Mouse (Mus musculus) thymus, postnatal 36 days (tissue): Measurements from ENCODE around the gene Rassf2.

Experiments used
- DNase-seq, 2 experiments: peaks; one replicate each; pipeline ENCODE4 v3.0.0; 2022; ENCODE audit warnings: mixed read lengths in 2 of 2

Gene Rassf2

GRCm38 (mm10) chr2:132029646-132030417 is at the start of gene Rassf2:
Rassf2 (minus strand) TSS chr2:132030258.
- DNase-seq = peak; percentile 88 to 93

- no peak for DNase-seq
These were observed 49.1 kb upstream of the Rassf2 start for GRCm38 (mm10) chr2:132079139-132079538.

GRCm38 (mm10) chr2:132073052-132073451 is 43.0 kb upstream of the Rassf2 start:
- no peak for DNase-seq

- DNase-seq = no peak
These were observed 40.1 kb upstream of the Rassf2 start for GRCm38 (mm10) chr2:132069985-132070735.

GRCm38 (mm10) chr2:132064185-132064831 is 34.2 kb upstream of the Rassf2 start:
- no peak for DNase-seq

- no peak for DNase-seq
These were observed 33.7 kb upstream of the Rassf2 start for GRCm38 (mm10) chr2:132063776-132064175.

- DNase-seq = no peak
These were observed 31.8 kb upstream of the Rassf2 start for GRCm38 (mm10) chr2:132061884-132062283.

GRCm38 (mm10) chr2:132059919-132060318 is 29.9 kb upstream of the Rassf2 start:
- DNase-seq = peak; percentile 26 to 28

- DNase-seq = no peak
These were observed 25.3 kb upstream of the Rassf2 start for GRCm38 (mm10) chr2:132055349-132055753.

GRCm38 (mm10) chr2:132053824-132054223 is 23.8 kb upstream of the Rassf2 start:
- no peak for DNase-seq

GRCm38 (mm10) chr2:132051798-132052197 is 21.7 kb upstream of the Rassf2 start:
- DNase-seq = no peak

GRCm38 (mm10) chr2:132049921-132050320 is 19.9 kb upstream of the Rassf2 start:
- no peak for DNase-seq

- DNase-seq = no peak
These were observed 19.4 kb upstream of the Rassf2 start for GRCm38 (mm10) chr2:132049491-132049890.

GRCm38 (mm10) chr2:132048143-132048772 is 18.2 kb upstream of the Rassf2 start:
- DNase-seq = no peak

GRCm38 (mm10) chr2:132047364-132047763 is 17.3 kb upstream of the Rassf2 start:
- no peak for DNase-seq

GRCm38 (mm10) chr2:132046659-132047058 is 16.6 kb upstream of the Rassf2 start:
- DNase-seq = no peak

- no peak for DNase-seq
These were observed 14.5 kb upstream of the Rassf2 start for GRCm38 (mm10) chr2:132044320-132045274.

GRCm38 (mm10) chr2:132043101-132043621 is 13.1 kb upstream of the Rassf2 start:
- no peak for DNase-seq

- peak; percentile 35 to 55 for DNase-seq
These were observed 9.8 kb upstream of the Rassf2 start for GRCm38 (mm10) chr2:132039894-132040293.

- DNase-seq = no peak
These were observed 6.3 kb upstream of the Rassf2 start for GRCm38 (mm10) chr2:132036326-132036725.

- DNase-seq = peak; percentile 49 to 67
These were observed 5.4 kb upstream of the Rassf2 start for GRCm38 (mm10) chr2:132035470-132035835.
